Mouse (Mus musculus) left cerebral cortex, postnatal 14 days (tissue): Measurements from ENCODE around the gene Tmem169. TPM values are rescaled to one million over a fixed set of nuclear protein-coding genes. Genes with fewer than 3 reads are reported as not detected.
"Not testable (repeated sequence)": the region's sequence is repeated elsewhere in the genome, so short reads cannot be mapped to it uniquely, and the experiment has no call there.

Experiments
- DNase-seq, 2 experiments: peaks; one replicate each; pipeline ENCODE4 v3.0.0; 2021 to 2022; ENCODE audit warnings: low spot score in 2 of 2, mixed read lengths in 1 of 2
- intact Hi-C: fragments of 180-260 bp; cut with DNase I; formaldehyde crosslinking; loops from one replicate; pipeline ENCODE4 v1.15.1; 2025
- long read RNA-seq, 2 experiments: library from polyadenylated mRNA; stranded (forward); transcript quantifications; one replicate each; pipeline ENCODE4 v2.0.0; 2021
- total RNA-seq, 2 experiments: library from RNA; stranded (reverse); gene quantifications; 2 replicates each; pipeline ENCODE4 v1.2.3; 2021

The Tmem169 gene
- 10 to 100 TPM; 32.4 to 32.6 TPM for total RNA-seq
- long read RNA-seq, experiment 1, transcript Tmem169-202 (4 exons, 697 nt): minor isoform, 13 of 61 reads
- long read RNA-seq, experiment 1, transcript Tmem169-201 (3 exons, 2,928 nt): major isoform, 25 of 61 reads
- long read RNA-seq, experiment 1, partial matches to known transcripts: 10 of 61 reads
- long read RNA-seq, experiment 1, other reads (novel, unspliced or antisense): 13 of 61 reads
- long read RNA-seq, experiment 2, transcript Tmem169-202 (4 exons, 697 nt): minor isoform, 6 of 47 reads
- long read RNA-seq, experiment 2, transcript Tmem169-201 (3 exons, 2,928 nt): major isoform, 25 of 47 reads
- long read RNA-seq, experiment 2, partial matches to known transcripts: 1 of 47 reads
- long read RNA-seq, experiment 2, other reads (novel, unspliced or antisense): 15 of 47 reads

GRCm38 (mm10) chr1:72283992-72284485, at the start of gene Tmem169, which contains the start of gene Pecr:
TSS of gene Tmem169 (plus strand) at chr1:72284369.
TSS of gene Pecr (minus strand) at chr1:72284314.
- DNase-seq: peak; percentile 92 to 93
- intact Hi-C loops: no loop called here

- intact Hi-C loops: not testable (repeated sequence)
- DNase-seq: peak; percentile 62 to 75
Measured at GRCm38 (mm10) chr1:72236363-72237006, 47.7 kb upstream of the Tmem169 start.

GRCm38 (mm10) chr1:72237007-72237775, 47.0 kb upstream of the Tmem169 start:
- DNase-seq: peak; percentile 53 to 80
- intact Hi-C loops: no loop called here

GRCm38 (mm10) chr1:72238016-72238580, 46.1 kb upstream of the Tmem169 start:
- intact Hi-C loops: no loop called here
- DNase-seq: no peak

- DNase-seq, intact Hi-C loops: not testable (repeated sequence)
Measured at GRCm38 (mm10) chr1:72239113-72239512, 45.1 kb upstream of the Tmem169 start.

GRCm38 (mm10) chr1:72242581-72243143, 41.5 kb upstream of the Tmem169 start:
- intact Hi-C loops: no loop called here
- no peak for DNase-seq

GRCm38 (mm10) chr1:72243656-72244316, 40.4 kb upstream of the Tmem169 start:
- peak; percentile 95 to 96 for DNase-seq

GRCm38 (mm10) chr1:72244317-72245036, 39.7 kb upstream of the Tmem169 start:
- peak in 1 of 2 experiments; percentile 48 for DNase-seq
- intact Hi-C loops: no loop called here

More at GRCm38 (mm10) chr1:72243656-72244316, 40.4 kb upstream of the Tmem169 start:
- intact Hi-C loops: no loop called here

- intact Hi-C loops, DNase-seq: not testable (repeated sequence)
Measured at GRCm38 (mm10) chr1:72248226-72248737, 35.9 kb upstream of the Tmem169 start.

GRCm38 (mm10) chr1:72251806-72252205, 32.4 kb upstream of the Tmem169 start:
- DNase-seq: no peak

GRCm38 (mm10) chr1:72253881-72254491, 30.2 kb upstream of the Tmem169 start:
- intact Hi-C loops: no loop called here
- peak in 1 of 2 experiments; percentile 33 for DNase-seq

More at GRCm38 (mm10) chr1:72251806-72252205, 32.4 kb upstream of the Tmem169 start:
- intact Hi-C loops: no loop called here

GRCm38 (mm10) chr1:72254545-72255061, 29.6 kb upstream of the Tmem169 start:
- intact Hi-C loops: no loop called here
- peak; percentile 80 to 85 for DNase-seq

GRCm38 (mm10) chr1:72255062-72255853, 28.9 kb upstream of the Tmem169 start:
- intact Hi-C loops: no loop called here
- peak; percentile 49 to 72 for DNase-seq

GRCm38 (mm10) chr1:72255854-72256175, 28.4 kb upstream of the Tmem169 start:
- intact Hi-C loops: no loop called here
- no peak for DNase-seq

GRCm38 (mm10) chr1:72256381-72257256, 27.6 kb upstream of the Tmem169 start:
- DNase-seq: no peak
- intact Hi-C loops: no loop called here
